Mouse (Mus musculus) stomach, postnatal 0 days (tissue): ENCODE measurements around the gene Dab1.

Experiments used
- CTCF ChIP-seq: IDR thresholded peaks from 2 replicates; pipeline ENCODE4 v1.5.1; 2016; ENCODE audit warnings: antibody characterized with exemption, low read depth, mild to moderate bottlenecking, moderate library complexity
- EP300 ChIP-seq: optimal IDR thresholded peaks from 2 replicates; pipeline ENCODE3; 2016; ENCODE audit warnings: antibody characterized with exemption

- TF ChIP-seq CTCF (no peak), EP300 (no peak)
Observed at GRCm38 (mm10) chr4:104269422-104270172, 650.4 kb downstream of the Dab1 start.
